ENCODE assay signal across 28 mouse cellular contexts in the genomic region with DNA sequence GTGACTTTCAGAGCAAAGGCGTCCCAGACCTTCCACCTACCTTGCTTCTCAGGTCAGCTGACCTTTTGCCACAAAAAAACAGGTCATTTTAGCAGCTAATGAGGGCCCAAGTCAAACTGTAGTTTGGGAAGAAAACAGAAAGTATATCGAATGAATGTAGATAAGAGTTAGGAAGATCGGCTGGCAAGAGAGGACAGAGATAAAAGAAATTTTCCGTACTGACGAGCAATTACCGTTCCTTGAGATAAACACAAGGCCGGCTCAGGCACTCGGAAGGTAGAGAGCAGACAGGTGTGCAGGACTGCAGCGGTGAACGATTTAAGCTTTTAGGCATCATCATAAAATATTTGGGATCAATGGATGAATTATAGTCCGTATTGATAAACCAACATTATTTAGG. TPM values are rescaled to one million over a fixed set of nuclear protein-coding genes. Genes with fewer than 3 reads are reported as not detected.
"Had no signal": no experiment of that assay in that cellular context is flagged by ENCODE, and none has a peak within 500 bp of the region (broad histone marks: within the 10 kb centered on the region; RNA-seq: fewer than 3 reads in every experiment).

No protein-coding gene starts in this region.

- H3K4me2 ChIP-seq: liver, embryonic 15.5 days; lung, embryonic 15.5 days; midbrain, embryonic 12.5 days; neural tube, embryonic 13.5 days; neural tube, embryonic 15.5 days had no signal

- H3K9me3 ChIP-seq: liver, embryonic 15.5 days; lung, embryonic 15.5 days; midbrain, embryonic 10.5 days; midbrain, embryonic 12.5 days had no signal

- H3K36me3 ChIP-seq: liver, embryonic 15.5 days; lung, embryonic 15.5 days; midbrain, embryonic 10.5 days; midbrain, embryonic 12.5 days; neural tube, embryonic 13.5 days; neural tube, embryonic 15.5 days had no signal

- H3K9ac ChIP-seq: liver, embryonic 15.5 days; lung, embryonic 15.5 days; midbrain, embryonic 12.5 days; neural tube, embryonic 13.5 days; neural tube, embryonic 15.5 days had no signal

- H3K4me3 ChIP-seq: liver, embryonic 15.5 days; lung, embryonic 15.5 days; midbrain, embryonic 10.5 days; midbrain, embryonic 12.5 days; myocyte; neural tube, embryonic 13.5 days; neural tube, embryonic 15.5 days had no signal

- ATAC-seq: lung, postnatal 0 days; midbrain, embryonic 16.5 days had no signal

- DNase-seq: lung, adult 18-20 months; lung, postnatal 14 days; lung, postnatal 36 days; midbrain, embryonic 14.5 days; right cerebral cortex, adult 18-20 months; right cerebral cortex, postnatal 25 days; right cerebral cortex, postnatal 4 days; spleen, adult 18-20 months; thymus, adult 18-20 months; thymus, postnatal 14 days; thymus, postnatal 36 days had no signal

- H3K27me3 ChIP-seq: lung, embryonic 15.5 days; midbrain, embryonic 12.5 days; neural tube, embryonic 13.5 days; neural tube, embryonic 15.5 days had no signal

- H3K4me1 ChIP-seq: lung, embryonic 15.5 days; midbrain, embryonic 10.5 days; midbrain, embryonic 12.5 days; neural tube, embryonic 13.5 days; neural tube, embryonic 15.5 days had no signal

- H3K27ac ChIP-seq: liver, embryonic 15.5 days; lung, embryonic 15.5 days; macrophage; midbrain, embryonic 10.5 days; midbrain, embryonic 12.5 days; neural tube, embryonic 13.5 days; neural tube, embryonic 15.5 days had no signal

RNA-seq across cellular contexts. Expression of gene Gm10198, which starts 15.4 kb away (rescaled TPM):
- total RNA-seq: megakaryocyte, adult 5-6 weeks; megakaryocyte-erythroid progenitor cell, adult 5-6 weeks had no signal
- polyA plus RNA-seq: liver, embryonic 15.5 days; lung, embryonic 15.5 days; lung, postnatal 0 days; macrophage; midbrain, embryonic 10.5 days; midbrain, embryonic 12.5 days; midbrain, embryonic 14.5 days; midbrain, embryonic 16.5 days; myocyte; neural tube, embryonic 11.5 days; neural tube, embryonic 13.5 days; neural tube, embryonic 15.5 days; small intestine, adult 2 months; stomach, embryonic 14.5 days; stomach, embryonic 16.5 days; thymus, postnatal 0 days had no signal

RNA-seq across cellular contexts. Expression of gene Gm49496, which starts 27.4 kb away (rescaled TPM):
- total RNA-seq: megakaryocyte, adult 5-6 weeks had no signal
- polyA plus RNA-seq: liver, embryonic 15.5 days; lung, embryonic 15.5 days; lung, postnatal 0 days; macrophage; midbrain, embryonic 10.5 days; midbrain, embryonic 12.5 days; midbrain, embryonic 14.5 days; midbrain, embryonic 16.5 days; myocyte; neural tube, embryonic 11.5 days; neural tube, embryonic 13.5 days; neural tube, embryonic 15.5 days; small intestine, adult 2 months; stomach, embryonic 14.5 days; stomach, embryonic 16.5 days; thymus, postnatal 0 days had no signal
